In genomic region chr15:80915850-80916249, GRCm38 (mm10) we compare ENCODE assay signal across 13 mouse cellular contexts. TPM values are rescaled to one million over a fixed set of nuclear protein-coding genes. Genes with fewer than 3 reads are reported as not detected.
DNase-seq lines count a peak whose midpoint lies in the region; ATAC-seq and TF ChIP-seq lines count a peak whose summit lies in the region.
"Had no signal": no experiment of that assay in that cellular context is flagged by ENCODE, and none has a peak within 500 bp of the region (broad histone marks: within the 10 kb centered on the region; RNA-seq: fewer than 3 reads in every experiment).

No protein-coding gene starts in this region.

- peaks cover 90% of the 10 kb centered on the region for H3K36me3 ChIP-seq in hindbrain, embryonic 13.5 days

- ATAC-seq in hindbrain, embryonic 13.5 days (ENCODE audit: low FRiP score) = no peak
- ATAC-seq: CD4-positive, CD25-positive, alpha-beta regulatory T cell, adult 4 months; inflammation-experienced regulatory T-cells, adult 6 months had no signal

- H3K27me3 ChIP-seq in hindbrain, embryonic 13.5 days = no peaks in the 10 kb centered on the region
- H3K27me3 ChIP-seq: liver, embryonic 13.5 days; midbrain, embryonic 12.5 days had no signal

- no peaks in the 10 kb centered on the region for H3K9me3 ChIP-seq in hindbrain, embryonic 13.5 days
- H3K9me3 ChIP-seq: liver, embryonic 13.5 days; midbrain, embryonic 12.5 days had no signal

- TF ChIP-seq CTCF in layer of hippocampus, adult 2 months (conservative IDR thresholded peaks at IDR 0.05) = no peak
- TF ChIP-seq CTCF in embryonic fibroblast, embryonic 13.5 days (IDR thresholded peaks at IDR 0.05; ENCODE audit: borderline replicate concordance, insufficient read depth, low read length) = no peak

- no peak overlapping the region for H3K4me3 ChIP-seq in layer of hippocampus, adult 2 months
- no peak overlapping the region for H3K4me3 ChIP-seq in embryonic fibroblast, embryonic 13.5 days (ENCODE audit: insufficient read depth, low read length)
- H3K4me3 ChIP-seq in hindbrain, embryonic 13.5 days = no peak overlapping the region
- H3K4me3 ChIP-seq: liver, embryonic 13.5 days; midbrain, embryonic 12.5 days had no signal

- H3K4me2 ChIP-seq in hindbrain, embryonic 13.5 days = no peak overlapping the region
- H3K4me2 ChIP-seq: liver, embryonic 13.5 days; midbrain, embryonic 12.5 days had no signal

- peak overlapping the region; percentile 18; the same call in 1 of the 2 replicates for H3K27ac ChIP-seq in layer of hippocampus, adult 2 months
- peak overlapping the region; percentile 88 for H3K27ac ChIP-seq in embryonic fibroblast, embryonic 13.5 days (ENCODE audit: insufficient read depth, low read length)
- H3K27ac ChIP-seq in hindbrain, embryonic 13.5 days = no peak overlapping the region
- H3K27ac ChIP-seq: liver, embryonic 13.5 days; midbrain, embryonic 12.5 days; stomach, postnatal 0 days had no signal

- H3K4me1 ChIP-seq in embryonic fibroblast, embryonic 13.5 days (ENCODE audit: control insufficient read depth, insufficient read depth, low read length) = no peaks in the 10 kb centered on the region; the same call in 1 of the 2 replicates
- no peaks in the 10 kb centered on the region for H3K4me1 ChIP-seq in hindbrain, embryonic 13.5 days (replicated peaks)
- H3K4me1 ChIP-seq: midbrain, embryonic 12.5 days had no signal

- TF ChIP-seq POLR2A in embryonic fibroblast, embryonic 13.5 days (IDR thresholded peaks at IDR 0.05; ENCODE audit: low read depth, low read length) = no peak

- peak; percentile 20 for DNase-seq in cerebellum, adult 9-11 months
- DNase-seq in cerebellum, postnatal 4 days (ENCODE audit: low spot score in 2 of 2) = no peak
- DNase-seq in layer of hippocampus, adult 2 months (ENCODE audit: low spot score in 2 of 2) = no peak
- no peak for DNase-seq in layer of hippocampus, adult 9-11 months
- DNase-seq in lung, postnatal 14 days = peak; percentile 62
- no peak for DNase-seq in left cerebral cortex, adult 9 months (ENCODE audit: low spot score in 2 of 2)
- DNase-seq: liver, embryonic 13.5 days had no signal

- 84% methylated on average over 2 of the region's 2 CpGs for WGBS in hindbrain, embryonic 13.5 days

- no peak overlapping the region for H3K9ac ChIP-seq in hindbrain, embryonic 13.5 days
- H3K9ac ChIP-seq: liver, embryonic 13.5 days; midbrain, embryonic 12.5 days had no signal

RNA-seq across cellular contexts. Expression of gene Adsl, which starts 32.4 kb away (rescaled TPM):
- 10 to 100 TPM; 24.2 to 28.0 TPM for total RNA-seq in layer of hippocampus, adult 2 months (2021)
- polyA plus RNA-seq in embryonic fibroblast, embryonic 13.5 days (2011; ENCODE audit: insufficient read length, low read depth, missing spikeins) = 46.7 and 51.6 TPM in 2 replicates
- 96.3 and 98.1 TPM in 2 replicates for polyA plus RNA-seq in hindbrain, embryonic 13.5 days (2015; fragmentation: Nextera tagmentation; extraction: Ambion mirVana)

Comparison
In these comparisons a context has a peak if more than half of its experiments do, and no peak if none do; other contexts are left out.
1. DNase-seq: peak in cerebellum, adult 9-11 months (single experiment) and lung, postnatal 14 days (single experiment); none in cerebellum, postnatal 4 days (0 of 2), layer of hippocampus, adult 2 months (0 of 2), layer of hippocampus, adult 9-11 months (single experiment) and left cerebral cortex, adult 9 months (0 of 2).